Mouse (Mus musculus): ENCODE results near the gene Gjb3.

DNA sequence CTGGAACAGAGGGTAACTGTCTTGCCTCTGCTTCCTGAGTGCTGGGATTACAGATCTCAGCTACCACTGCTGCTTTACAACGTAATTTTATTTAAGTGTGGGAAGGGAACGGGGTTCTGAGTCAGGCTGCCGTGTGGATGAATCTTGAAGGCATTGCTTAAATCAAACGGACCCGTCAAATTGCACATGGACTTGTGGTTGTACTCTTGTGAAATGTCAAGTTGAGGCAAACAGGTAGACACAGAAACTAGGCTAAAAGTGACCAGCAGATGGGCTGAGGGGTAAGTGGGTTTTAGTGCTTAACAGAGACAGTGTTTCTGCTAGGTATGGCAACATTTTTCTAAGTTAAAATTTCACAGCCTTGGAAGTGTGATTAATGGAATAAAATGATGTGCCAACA lies 7.0 kb upstream of the Gjb3 start:
- TF ChIP-seq CTCF (IDR thresholded peaks at IDR 0.05; ENCODE audit: low read depth) (no peak), EP300 (IDR thresholded peaks at IDR 0.05; ENCODE audit: low read depth) (no peak)

All from liver, postnatal 0 days (tissue).